Mouse (Mus musculus): Measurements from ENCODE around the gene 4930404N11Rik.

GRCm38 (mm10) chr10:81335393-81336340 is 29.9 kb downstream of the 4930404N11Rik start:
- TF ChIP-seq CTCF (IDR thresholded peaks at IDR 0.05; ENCODE audit: low read depth) (no peak), EP300 (IDR thresholded peaks at IDR 0.05; ENCODE audit: low read depth) (no peak)
